Mouse (Mus musculus): ENCODE measurements around the gene Nck1. TPM values are rescaled to one million over a fixed set of nuclear protein-coding genes. Genes with fewer than 3 reads are reported as not detected.
A peak's percentile ranks its signal among the peaks of the same experiment; 100 is the strongest.

Gene Nck1
- polyA plus RNA-seq, 1 experiment, result 17.1 TPM

GRCm38 (mm10) chr9:100470936-100471604 is 74.9 kb downstream of the Nck1 start:
- Histone ChIP-seq H3K4me3 (no peak overlapping the region), H3K79me2 (ENCODE audit: control insufficient read depth, insufficient read depth) (no peaks in the 10 kb centered on the region), H3K27me3 (ENCODE audit: control insufficient read depth, insufficient read depth, insufficient read length) (no peaks in the 10 kb centered on the region), H3ac (ENCODE audit: control insufficient read depth, insufficient read length) (no peak overlapping the region), H3K4me2 (ENCODE audit: low read depth) (peak overlapping the region; percentile 10), H3K36me3 (ENCODE audit: control insufficient read depth, insufficient read depth) (no peaks in the 10 kb centered on the region)
- TF ChIP-seq SRF (IDR thresholded peaks at IDR 0.05; ENCODE audit: control insufficient read depth, insufficient read length, low read depth) (no peak), MAX (IDR thresholded peaks at IDR 0.05; ENCODE audit: low read depth) (no peak), POLR2A (IDR thresholded peaks at IDR 0.05; ENCODE audit: insufficient read length, low read depth) (no peak), CEBPB (IDR thresholded peaks at IDR 0.05; ENCODE audit: insufficient read depth, poor library complexity, severe bottlenecking) (no peak), TCF12 (IDR thresholded peaks at IDR 0.05; ENCODE audit: insufficient read depth, poor library complexity, severe bottlenecking) (no peak), TCF3 (IDR thresholded peaks at IDR 0.05; ENCODE audit: insufficient read length, low read depth) (no peak), MYOG (IDR thresholded peaks at IDR 0.05; ENCODE audit: control insufficient read depth in 1 of 3, insufficient read depth in 1 of 3, insufficient read length in 2 of 3, low read depth in 2 of 3) (peak in 1 of 3 experiments; percentile 42), MYOD1 (IDR thresholded peaks at IDR 0.05; ENCODE audit: control insufficient read depth in 1 of 3, insufficient read length in 2 of 3, low read depth in 2 of 3) (peak in 1 of 3 experiments; percentile 39), REST (IDR thresholded peaks at IDR 0.05; ENCODE audit: insufficient read depth, insufficient read length) (no peak), USF1 (IDR thresholded peaks at IDR 0.05; ENCODE audit: low read depth) (no peak), POLR2AphosphoS2 (IDR thresholded peaks at IDR 0.05; ENCODE audit: insufficient read length, low read depth) (no peak), E2F4 (IDR thresholded peaks at IDR 0.05; ENCODE audit: insufficient read depth) (no peak)

GRCm38 (mm10) chr9:100470228-100470627 is 75.7 kb downstream of the Nck1 start:
- peak overlapping the region; percentile 14 for H3K4me2 ChIP-seq (ENCODE audit: low read depth)
- H3ac ChIP-seq (ENCODE audit: control insufficient read depth, insufficient read length), result no peak overlapping the region
- no peak for TF ChIP-seq POLR2AphosphoS2 (IDR thresholded peaks at IDR 0.05; ENCODE audit: insufficient read length, low read depth)
- no peak for TF ChIP-seq REST (IDR thresholded peaks at IDR 0.05; ENCODE audit: insufficient read depth, insufficient read length)
- TF ChIP-seq SRF (IDR thresholded peaks at IDR 0.05; ENCODE audit: control insufficient read depth, insufficient read length, low read depth), result no peak
- TF ChIP-seq MYOD1 (IDR thresholded peaks at IDR 0.05; ENCODE audit: control insufficient read depth in 1 of 3, insufficient read length in 2 of 3, low read depth in 2 of 3), result no peak
- TF ChIP-seq POLR2A (IDR thresholded peaks at IDR 0.05; ENCODE audit: insufficient read length, low read depth), result no peak
- no peak for TF ChIP-seq MAX (IDR thresholded peaks at IDR 0.05; ENCODE audit: low read depth)
- no peak for TF ChIP-seq TCF12 (IDR thresholded peaks at IDR 0.05; ENCODE audit: insufficient read depth, poor library complexity, severe bottlenecking)
- no peak for TF ChIP-seq USF1 (IDR thresholded peaks at IDR 0.05; ENCODE audit: low read depth)
- no peak for TF ChIP-seq MYOG (IDR thresholded peaks at IDR 0.05; ENCODE audit: control insufficient read depth in 1 of 3, insufficient read depth in 1 of 3, insufficient read length in 2 of 3, low read depth in 2 of 3)
- no peak for TF ChIP-seq E2F4 (IDR thresholded peaks at IDR 0.05; ENCODE audit: insufficient read depth)
- no peak for TF ChIP-seq TCF3 (IDR thresholded peaks at IDR 0.05; ENCODE audit: insufficient read length, low read depth)
- no peak for TF ChIP-seq CEBPB (IDR thresholded peaks at IDR 0.05; ENCODE audit: insufficient read depth, poor library complexity, severe bottlenecking)
- H3K79me2 ChIP-seq (ENCODE audit: control insufficient read depth, insufficient read depth), result no peaks in the 10 kb centered on the region
- no peak overlapping the region for H3K4me3 ChIP-seq
- H3K36me3 ChIP-seq (ENCODE audit: control insufficient read depth, insufficient read depth), result no peaks in the 10 kb centered on the region
- H3K27me3 ChIP-seq (ENCODE audit: control insufficient read depth, insufficient read depth, insufficient read length), result no peaks in the 10 kb centered on the region

- TF ChIP-seq SRF (IDR thresholded peaks at IDR 0.05; ENCODE audit: control insufficient read depth, insufficient read length, low read depth), result no peak
- TF ChIP-seq CEBPB (IDR thresholded peaks at IDR 0.05; ENCODE audit: insufficient read depth, poor library complexity, severe bottlenecking), result no peak
- no peaks in the 10 kb centered on the region for H3K27me3 ChIP-seq (ENCODE audit: control insufficient read depth, insufficient read depth, insufficient read length)
- H3ac ChIP-seq (ENCODE audit: control insufficient read depth, insufficient read length), result no peak overlapping the region
- H3K36me3 ChIP-seq (ENCODE audit: control insufficient read depth, insufficient read depth), result no peaks in the 10 kb centered on the region
- H3K4me2 ChIP-seq (ENCODE audit: low read depth), result no peak overlapping the region
- no peaks in the 10 kb centered on the region for H3K79me2 ChIP-seq (ENCODE audit: control insufficient read depth, insufficient read depth)
- no peak overlapping the region for H3K4me3 ChIP-seq
Observed at GRCm38 (mm10) chr9:100469681-100470080, 76.3 kb downstream of the Nck1 start.

GRCm38 (mm10) chr9:100468151-100468550 is 77.8 kb downstream of the Nck1 start:
- TF ChIP-seq TCF12 (IDR thresholded peaks at IDR 0.05; ENCODE audit: insufficient read depth, poor library complexity, severe bottlenecking) (no peak), E2F4 (IDR thresholded peaks at IDR 0.05; ENCODE audit: insufficient read depth) (no peak), MYOD1 (IDR thresholded peaks at IDR 0.05; ENCODE audit: control insufficient read depth in 1 of 3, insufficient read length in 2 of 3, low read depth in 2 of 3) (no peak), REST (IDR thresholded peaks at IDR 0.05; ENCODE audit: insufficient read depth, insufficient read length) (no peak), USF1 (IDR thresholded peaks at IDR 0.05; ENCODE audit: low read depth) (no peak), POLR2AphosphoS2 (IDR thresholded peaks at IDR 0.05; ENCODE audit: insufficient read length, low read depth) (no peak), SRF (IDR thresholded peaks at IDR 0.05; ENCODE audit: control insufficient read depth, insufficient read length, low read depth) (no peak), TCF3 (IDR thresholded peaks at IDR 0.05; ENCODE audit: insufficient read length, low read depth) (no peak), MAX (IDR thresholded peaks at IDR 0.05; ENCODE audit: low read depth) (no peak), CEBPB (IDR thresholded peaks at IDR 0.05; ENCODE audit: insufficient read depth, poor library complexity, severe bottlenecking) (no peak), POLR2A (IDR thresholded peaks at IDR 0.05; ENCODE audit: insufficient read length, low read depth) (no peak), MYOG (IDR thresholded peaks at IDR 0.05; ENCODE audit: control insufficient read depth in 1 of 3, insufficient read depth in 1 of 3, insufficient read length in 2 of 3, low read depth in 2 of 3) (no peak)
- no peak overlapping the region for H3K4me3 ChIP-seq
- no peak overlapping the region for H3ac ChIP-seq (ENCODE audit: control insufficient read depth, insufficient read length)
- H3K36me3 ChIP-seq (ENCODE audit: control insufficient read depth, insufficient read depth), result no peaks in the 10 kb centered on the region
- H3K4me2 ChIP-seq (ENCODE audit: low read depth), result no peak overlapping the region
- H3K79me2 ChIP-seq (ENCODE audit: control insufficient read depth, insufficient read depth), result no peaks in the 10 kb centered on the region
- H3K27me3 ChIP-seq (ENCODE audit: control insufficient read depth, insufficient read depth, insufficient read length), result no peaks in the 10 kb centered on the region
